Mouse (Mus musculus): Measurements from ENCODE around the gene Golga4.

DNA sequence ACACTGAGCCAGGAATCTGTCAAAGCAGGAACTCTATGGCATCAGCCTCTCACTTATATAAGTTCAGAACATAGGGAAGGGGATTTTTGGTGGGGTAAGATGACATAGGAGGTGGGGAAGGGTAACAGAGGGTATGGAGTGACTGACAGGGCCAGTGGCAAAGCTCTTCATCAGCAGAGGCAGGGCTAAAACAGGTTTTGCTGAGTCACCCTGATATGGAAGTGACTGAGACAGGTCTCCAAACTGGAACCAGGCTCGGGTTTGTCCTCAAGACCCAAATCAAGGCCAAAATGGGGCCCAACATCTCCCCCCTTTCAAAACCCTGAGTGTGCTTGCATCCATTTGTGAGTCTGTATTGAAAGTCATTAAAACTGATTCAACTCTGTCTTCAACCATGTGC lies 78.8 kb downstream of the Golga4 start:
- TF ChIP-seq POLR2A (IDR thresholded peaks at IDR 0.05; ENCODE audit: control insufficient read depth, extremely low read depth, insufficient read depth, low read length, poor library complexity) (no peak), CTCF (IDR thresholded peaks at IDR 0.05; ENCODE audit: borderline replicate concordance, control insufficient read depth, extremely low read depth, insufficient read depth, low read length, poor library complexity) (no peak)
